Mouse (Mus musculus): ENCODE measurements around the gene Ripor2. TPM values are rescaled to one million over a fixed set of nuclear protein-coding genes. Genes with fewer than 3 reads are reported as not detected.

Ripor2 gene
- polyA plus RNA-seq, 1 experiment = not detected

- no peak overlapping the region for H3K27ac ChIP-seq (ENCODE audit: insufficient read depth, low read depth, low read length)
- H3K4me1 ChIP-seq (ENCODE audit: control insufficient read depth, insufficient read depth, low read length) = no peaks in the 10 kb centered on the region
- no peak for TF ChIP-seq CTCF (IDR thresholded peaks at IDR 0.05; ENCODE audit: insufficient read depth, low read depth, low read length)
- no peak for TF ChIP-seq POLR2A (IDR thresholded peaks at IDR 0.05; ENCODE audit: insufficient read depth, low read depth, low read length)
- 80% methylated on average over 7 of the region's 7 CpGs for WGBS
- no peak overlapping the region for H3K4me3 ChIP-seq (ENCODE audit: insufficient read depth, low read depth, low read length)
Observed at GRCm38 (mm10) chr13:24717677-24718076, 135.7 kb downstream of the Ripor2 start.

- Histone ChIP-seq H3K4me3 (ENCODE audit: insufficient read depth, low read depth, low read length) (no peak overlapping the region), H3K4me1 (ENCODE audit: control insufficient read depth, insufficient read depth, low read length) (no peaks in the 10 kb centered on the region), H3K27ac (ENCODE audit: insufficient read depth, low read depth, low read length) (no peak overlapping the region)
- 77% methylated on average over 10 of the region's 10 CpGs for WGBS
- TF ChIP-seq POLR2A (IDR thresholded peaks at IDR 0.05; ENCODE audit: insufficient read depth, low read depth, low read length) (no peak), CTCF (IDR thresholded peaks at IDR 0.05; ENCODE audit: insufficient read depth, low read depth, low read length) (no peak)
Observed at GRCm38 (mm10) chr13:24721502-24721901, 139.5 kb downstream of the Ripor2 start.

DNA sequence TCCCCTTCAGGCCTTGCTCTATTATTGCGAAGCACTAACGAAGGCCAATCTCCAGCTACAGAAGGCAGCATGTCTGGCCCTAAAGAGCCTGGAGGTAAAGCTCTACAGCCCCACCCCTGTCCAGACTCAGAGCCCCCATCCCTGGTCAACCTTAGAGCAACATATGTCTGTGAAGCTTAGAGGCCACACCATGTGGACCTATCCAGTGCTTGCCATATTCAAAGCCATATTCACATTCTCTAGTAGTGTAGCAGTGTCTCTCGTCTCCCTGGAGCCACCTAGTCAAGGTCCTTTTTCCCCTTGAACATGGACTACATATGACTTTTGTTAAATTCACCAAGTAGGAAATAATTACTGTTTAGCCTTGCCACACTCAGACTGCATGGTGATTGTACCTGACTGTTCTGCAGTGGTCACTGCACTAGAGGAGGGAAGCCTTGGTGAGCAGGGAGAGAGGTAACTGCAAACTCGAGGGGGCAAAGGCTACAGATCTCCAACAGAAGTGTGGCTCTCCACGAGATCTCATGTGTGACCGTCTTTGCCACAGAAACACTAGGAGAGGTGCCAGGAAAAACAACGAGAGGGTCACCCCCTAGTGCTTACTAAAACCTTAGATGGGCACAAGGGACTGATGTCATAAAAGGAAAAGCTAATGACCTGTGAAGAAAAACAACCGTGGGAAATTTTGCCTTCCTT is 141.9 kb downstream of the Ripor2 start:
- Histone ChIP-seq H3K4me1 (ENCODE audit: control insufficient read depth, insufficient read depth, low read length) (no peaks in the 10 kb centered on the region), H3K27ac (ENCODE audit: insufficient read depth, low read depth, low read length) (no peak overlapping the region), H3K4me3 (ENCODE audit: insufficient read depth, low read depth, low read length) (no peak overlapping the region)
- TF ChIP-seq CTCF (IDR thresholded peaks at IDR 0.05; ENCODE audit: insufficient read depth, low read depth, low read length) = no peak
- TF ChIP-seq POLR2A (IDR thresholded peaks at IDR 0.05; ENCODE audit: insufficient read depth, low read depth, low read length) = no peak
- 46% methylated on average over 8 of the region's 8 CpGs for WGBS

DNA sequence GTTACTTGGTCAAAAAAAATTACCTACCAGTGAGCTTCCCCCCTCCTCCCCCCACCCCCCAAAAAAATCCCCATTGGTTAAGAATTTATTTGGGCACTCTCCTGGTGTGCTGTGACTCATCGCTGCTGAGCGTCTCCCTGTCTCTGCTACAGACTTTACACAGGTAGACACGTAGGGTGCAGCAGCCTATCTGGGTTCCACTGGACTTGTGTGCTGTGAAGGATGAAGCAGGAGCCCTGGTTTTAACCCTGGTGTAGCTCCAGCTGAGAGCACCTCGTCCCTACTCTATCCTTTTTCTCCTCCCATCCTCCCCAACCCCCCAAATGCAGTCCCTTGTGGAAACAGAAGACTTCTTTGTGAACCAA is 142.4 kb downstream of the Ripor2 start:
- WGBS = 40% methylated on average over 4 of the region's 4 CpGs
- TF ChIP-seq CTCF (IDR thresholded peaks at IDR 0.05; ENCODE audit: insufficient read depth, low read depth, low read length) = no peak
- TF ChIP-seq POLR2A (IDR thresholded peaks at IDR 0.05; ENCODE audit: insufficient read depth, low read depth, low read length) = no peak
- H3K27ac ChIP-seq (ENCODE audit: insufficient read depth, low read depth, low read length) = no peak overlapping the region

GRCm38 (mm10) chr13:24729128-24729527 is 147.1 kb downstream of the Ripor2 start:
- H3K4me1 ChIP-seq (ENCODE audit: control insufficient read depth, insufficient read depth, low read length) = no peaks in the 10 kb centered on the region
- no peak overlapping the region for H3K27ac ChIP-seq (ENCODE audit: insufficient read depth, low read depth, low read length)
- TF ChIP-seq CTCF (IDR thresholded peaks at IDR 0.05; ENCODE audit: insufficient read depth, low read depth, low read length) = no peak
- no peak overlapping the region for H3K4me3 ChIP-seq (ENCODE audit: insufficient read depth, low read depth, low read length)
- 84% methylated on average over 5 of the region's 5 CpGs for WGBS

More for the DNA sequence above, 142.4 kb downstream of the Ripor2 start:
- Histone ChIP-seq H3K4me1 (ENCODE audit: control insufficient read depth, insufficient read depth, low read length) (no peaks in the 10 kb centered on the region), H3K4me3 (ENCODE audit: insufficient read depth, low read depth, low read length) (no peak overlapping the region)

- no peak for TF ChIP-seq POLR2A (IDR thresholded peaks at IDR 0.05; ENCODE audit: insufficient read depth, low read depth, low read length)
- no peak for TF ChIP-seq CTCF (IDR thresholded peaks at IDR 0.05; ENCODE audit: insufficient read depth, low read depth, low read length)
- 71% methylated on average over 5 of the region's 5 CpGs for WGBS
- no peak overlapping the region for H3K27ac ChIP-seq (ENCODE audit: insufficient read depth, low read depth, low read length)
Observed at GRCm38 (mm10) chr13:24734502-24734901, 152.5 kb downstream of the Ripor2 start.

GRCm38 (mm10) chr13:24735608-24736131 is 153.7 kb downstream of the Ripor2 start:
- no peak overlapping the region for H3K4me3 ChIP-seq (ENCODE audit: insufficient read depth, low read depth, low read length)
- no peaks in the 10 kb centered on the region for H3K4me1 ChIP-seq (ENCODE audit: control insufficient read depth, insufficient read depth, low read length)
- no peak overlapping the region for H3K27ac ChIP-seq (ENCODE audit: insufficient read depth, low read depth, low read length)
- no peak for TF ChIP-seq POLR2A (IDR thresholded peaks at IDR 0.05; ENCODE audit: insufficient read depth, low read depth, low read length)
- no peak for TF ChIP-seq CTCF (IDR thresholded peaks at IDR 0.05; ENCODE audit: insufficient read depth, low read depth, low read length)
- 77% methylated on average over 6 of the region's 6 CpGs for WGBS

More at GRCm38 (mm10) chr13:24734502-24734901, 152.5 kb downstream of the Ripor2 start:
- H3K4me1 ChIP-seq (ENCODE audit: control insufficient read depth, insufficient read depth, low read length) = no peaks in the 10 kb centered on the region
- no peak overlapping the region for H3K4me3 ChIP-seq (ENCODE audit: insufficient read depth, low read depth, low read length)

DNA sequence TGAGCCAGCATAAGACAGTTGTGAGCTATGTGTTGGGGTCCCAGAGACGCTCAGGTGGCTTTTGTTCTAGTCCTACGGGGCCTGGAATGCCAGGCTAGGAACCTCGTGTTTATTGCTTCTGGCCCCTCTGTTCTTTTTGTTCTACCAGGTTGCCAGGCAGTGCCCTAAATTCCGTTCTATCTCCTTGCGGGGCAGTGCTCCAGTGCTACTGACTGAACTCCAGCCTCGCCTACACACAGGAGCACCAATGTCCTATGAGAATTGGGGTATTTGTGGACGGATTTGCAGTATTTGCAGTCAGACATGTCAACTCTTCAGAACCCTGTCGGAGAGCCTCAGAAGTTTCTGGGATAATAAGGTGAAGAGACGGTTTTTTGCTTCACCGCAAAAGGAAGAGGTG is 159.0 kb downstream of the Ripor2 start, which contains the start of gene Armh2:
Gene Armh2 (plus strand): TSS at position 205 of the 400 bp plus-strand sequence.
- TF ChIP-seq POLR2A (IDR thresholded peaks at IDR 0.05; ENCODE audit: insufficient read depth, low read depth, low read length) (no peak), CTCF (IDR thresholded peaks at IDR 0.05; ENCODE audit: insufficient read depth, low read depth, low read length) (no peak)
- WGBS = 84% methylated on average over 10 of the region's 10 CpGs
- Histone ChIP-seq H3K4me1 (ENCODE audit: control insufficient read depth, insufficient read depth, low read length) (peaks cover 5% of the 10 kb centered on the region; the same call in 1 of the 2 replicates), H3K4me3 (ENCODE audit: insufficient read depth, low read depth, low read length) (no peak within 1 kb of the TSS), H3K27ac (ENCODE audit: insufficient read depth, low read depth, low read length) (no peak within 1 kb of the TSS)

GRCm38 (mm10) chr13:24747823-24748222 is 165.8 kb downstream of the Ripor2 start:
- WGBS = 81% methylated on average over 3 of the region's 3 CpGs
- TF ChIP-seq POLR2A (IDR thresholded peaks at IDR 0.05; ENCODE audit: insufficient read depth, low read depth, low read length) (no peak), CTCF (IDR thresholded peaks at IDR 0.05; ENCODE audit: insufficient read depth, low read depth, low read length) (no peak)
- no peak overlapping the region for H3K27ac ChIP-seq (ENCODE audit: insufficient read depth, low read depth, low read length)
- no peak overlapping the region for H3K4me3 ChIP-seq (ENCODE audit: insufficient read depth, low read depth, low read length)
- peaks cover 3% of the 10 kb centered on the region; the same call in 1 of the 2 replicates for H3K4me1 ChIP-seq (ENCODE audit: control insufficient read depth, insufficient read depth, low read length)
